Mouse (Mus musculus) myocyte (in vitro differentiated cells): Measurements from ENCODE around the gene Traf3ip1.

Source experiments
- E2F4 ChIP-seq: IDR thresholded peaks from one replicate; pipeline ENCODE4 v1.6.1; 2011; ENCODE audit warnings: mild to moderate bottlenecking, control low read depth, moderate library complexity; ENCODE audit not compliant: insufficient read depth
- POLR2A ChIP-seq: IDR thresholded peaks from one replicate; pipeline ENCODE4 v1.6.1; 2011; ENCODE audit warnings: low read depth, mild to moderate bottlenecking, control low read depth, moderate library complexity; ENCODE audit not compliant: insufficient read length

DNA sequence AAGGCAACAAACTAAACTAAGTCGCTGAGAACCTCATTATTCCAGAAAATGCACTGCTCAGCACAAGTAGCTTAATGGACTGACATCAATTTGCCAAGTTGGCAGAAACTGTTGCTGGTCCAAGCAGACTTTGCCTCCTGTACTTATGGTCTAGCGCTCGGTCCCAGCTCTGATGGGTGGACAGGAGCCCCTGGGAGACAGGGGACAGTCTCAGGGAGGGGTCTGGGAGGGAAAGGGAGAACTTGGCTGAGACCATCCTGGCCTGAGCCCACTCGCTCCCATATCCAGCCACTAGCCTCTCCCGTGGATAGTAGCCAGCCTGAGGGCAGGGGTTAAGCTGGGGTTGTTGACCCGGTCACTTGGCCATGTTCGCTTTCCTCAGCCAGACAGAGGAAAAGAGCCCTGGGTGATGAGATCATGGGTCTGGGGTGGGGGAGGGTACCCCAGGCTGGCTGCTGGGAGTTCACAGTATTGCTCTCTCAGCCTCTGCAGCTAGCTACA, 38.7 kb upstream of the Traf3ip1 start:
- TF ChIP-seq E2F4 (no peak), POLR2A (no peak)
